Mouse (Mus musculus) kidney, adult 2 months (tissue): ENCODE measurements around the gene Nudt12. TPM values are rescaled to one million over a fixed set of nuclear protein-coding genes. Genes with fewer than 3 reads are reported as not detected.

Source experiments
- DNase-seq: peaks from one replicate; pipeline ENCODE4 v3.0.0; 2021
- H3K27ac ChIP-seq: fragments of 200-500 bp; 2 replicates; pipeline ENCODE4 v1.5.1; 2012; ENCODE audit warnings: low read depth, low read length, control low read depth, inconsistent platforms; ENCODE audit not compliant: insufficient read depth
- H3K27me3 ChIP-seq: fragments of 200-500 bp; replicated peaks from 2 replicates; pipeline ENCODE4 v1.6.1; 2012; ENCODE audit warnings: mild to moderate bottlenecking, moderate library complexity, low read length, inconsistent platforms; ENCODE audit not compliant: control insufficient read depth, insufficient read depth
- H3K36me3 ChIP-seq: fragments of 200-500 bp; 2 replicates; pipeline ENCODE4 v1.6.1; 2012; ENCODE audit warnings: mild to moderate bottlenecking, moderate library complexity, low read length, inconsistent platforms; ENCODE audit not compliant: control insufficient read depth, insufficient read depth
- H3K4me1 ChIP-seq: fragments of 200-500 bp; 2 replicates; pipeline ENCODE4 v1.6.1; 2011; ENCODE audit warnings: low read length; ENCODE audit not compliant: control insufficient read depth, insufficient read depth
- H3K4me3 ChIP-seq: fragments of 200-500 bp; 2 replicates; pipeline ENCODE4 v1.5.1; 2011; ENCODE audit warnings: mild to moderate bottlenecking, low read depth, low read length, control low read depth; ENCODE audit not compliant: insufficient read depth
- CTCF ChIP-seq: fragments of 200-500 bp; conservative IDR thresholded peaks from 2 replicates; pipeline ENCODE4 v1.5.1; 2011; ENCODE audit warnings: low read depth, mild to moderate bottlenecking, control low read depth, low read length, moderate library complexity, mixed read lengths; ENCODE audit not compliant: insufficient read depth, insufficient read length
- POLR2A ChIP-seq: fragments of 200-500 bp; IDR thresholded peaks from one replicate; pipeline ENCODE4 v1.6.1; 2011; ENCODE audit warnings: low read depth, low read length, control low read depth
- WGBS: fragments of 180-500 bp; shearing (Covaris S2); methylation state at CpG from one replicate; pipeline ENCODE4 v1.1.7; 2018; 5-methylcytosine and 5-hydroxymethylcytosine counted together
- polyA plus RNA-seq: library from polyadenylated mRNA; depleted of rRNA; stranded (reverse); fragments of >200 nt; gene quantifications from 2 replicates; pipeline ENCODE4 v1.2.3, GENCODE M21; 2012; rRNA removed

Gene Nudt12
- polyA plus RNA-seq, 1 experiment: 14.0 TPM

GRCm38 (mm10) chr17:59018666-59019065, 5.5 kb upstream of the Nudt12 start:
- Histone ChIP-seq H3K27me3 (no peaks in the 10 kb centered on the region), H3K4me1 (no peaks in the 10 kb centered on the region), H3K4me3 (no peak overlapping the region), H3K36me3 (no peaks in the 10 kb centered on the region), H3K27ac (no peak overlapping the region)
- 67% methylated on average over 4 of the region's 4 CpGs for WGBS
- no peak for DNase-seq
- TF ChIP-seq CTCF (no peak), POLR2A (no peak)

- Histone ChIP-seq H3K27ac (peak overlapping the region; percentile 86), H3K4me3 (peak overlapping the region; percentile 97), H3K27me3 (no peaks in the 10 kb centered on the region), H3K36me3 (no peaks in the 10 kb centered on the region; the same call in 1 of the 2 replicates), H3K4me1 (no peaks in the 10 kb centered on the region)
- peak; percentile 68 for DNase-seq
- WGBS: 3% methylated on average over 15 of the region's 15 CpGs
- no peak for TF ChIP-seq CTCF
These were observed 616 bp downstream of the Nudt12 start for GRCm38 (mm10) chr17:59012421-59013090.

- Histone ChIP-seq H3K27me3 (no peaks in the 10 kb centered on the region), H3K36me3 (no peaks in the 10 kb centered on the region; the same call in 1 of the 2 replicates), H3K4me1 (no peaks in the 10 kb centered on the region), H3K27ac (peak overlapping the region; percentile 74), H3K4me3 (no peak overlapping the region)
- peak; percentile 40 for DNase-seq
- TF ChIP-seq POLR2A: no peak
- TF ChIP-seq CTCF: no peak
- 64% methylated on average over 13 of the region's 13 CpGs for WGBS
These were observed 1.4 kb downstream of the Nudt12 start for GRCm38 (mm10) chr17:59011546-59012307.

- Histone ChIP-seq H3K27me3 (no peaks in the 10 kb centered on the region), H3K4me1 (no peaks in the 10 kb centered on the region), H3K36me3 (no peaks in the 10 kb centered on the region), H3K4me3 (no peak within 1 kb of the TSS), H3K27ac (no peak within 1 kb of the TSS)
- TF ChIP-seq POLR2A (no peak), CTCF (no peak)
- 81% methylated on average over 6 of the region's 6 CpGs for WGBS
- DNase-seq: no peak
These were observed 21.9 kb downstream of the Nudt12 start, which contains the start of gene Pdzph1 for GRCm38 (mm10) chr17:58991275-58991674. TSS of gene Pdzph1 (minus strand) at chr17:58991375.

- H3K27me3 ChIP-seq: no peaks in the 10 kb centered on the region
- TF ChIP-seq CTCF (no peak), POLR2A (no peak)
- no peak overlapping the region for H3K27ac ChIP-seq
- no peaks in the 10 kb centered on the region for H3K4me1 ChIP-seq
- no peak for DNase-seq
- 72% methylated on average over 5 of the region's 5 CpGs for WGBS
- no peak overlapping the region for H3K4me3 ChIP-seq
- no peaks in the 10 kb centered on the region for H3K36me3 ChIP-seq
These were observed 39.9 kb downstream of the Nudt12 start for GRCm38 (mm10) chr17:58973237-58973636.

- 23% methylated on average over 3 of the region's 3 CpGs for WGBS
- no peak overlapping the region for H3K4me3 ChIP-seq
- TF ChIP-seq POLR2A (no peak), CTCF (peak; percentile 85)
- no peaks in the 10 kb centered on the region for H3K36me3 ChIP-seq
- no peaks in the 10 kb centered on the region for H3K4me1 ChIP-seq
- DNase-seq: peak; percentile 59
- H3K27ac ChIP-seq: no peak overlapping the region
- no peaks in the 10 kb centered on the region for H3K27me3 ChIP-seq
These were observed 53.3 kb downstream of the Nudt12 start for GRCm38 (mm10) chr17:58959905-58960304.

- no peaks in the 10 kb centered on the region for H3K27me3 ChIP-seq
- H3K36me3 ChIP-seq: no peaks in the 10 kb centered on the region
- no peak for TF ChIP-seq CTCF
- TF ChIP-seq POLR2A: no peak
- 45% methylated on average over 1 of the region's 1 CpGs for WGBS
- no peak overlapping the region for H3K4me3 ChIP-seq
- H3K27ac ChIP-seq: no peak overlapping the region
- DNase-seq: no peak
- no peaks in the 10 kb centered on the region for H3K4me1 ChIP-seq
These were observed 56.1 kb downstream of the Nudt12 start for GRCm38 (mm10) chr17:58957055-58957454.

Other genes starting within 250 kb of the Nudt12 start
- gene Pdzph1, start 22.0 kb downstream of the Nudt12 start, polyA plus RNA-seq: not detected in 2 replicates